Mouse (Mus musculus): Measurements from ENCODE around the gene Hes1. TPM values are rescaled to one million over a fixed set of nuclear protein-coding genes. Genes with fewer than 3 reads are reported as not detected.
A peak's percentile ranks its signal among the peaks of the same experiment; 100 is the strongest.

Gene Hes1
- polyA plus RNA-seq (2012; rRNA removed) = 135 and 295 TPM in 2 replicates

GRCm38 (mm10) chr16:30063984-30064453 lies at the start of gene Hes1:
Hes1 (plus strand) TSS chr16:30064384.
- H3K36me3 ChIP-seq (ENCODE audit: control insufficient read depth, insufficient read depth, low read length) = peaks cover 7% of the 10 kb centered on the region
- WGBS = under 1% methylated on average over 57 of the region's 57 CpGs
- peak within 1 kb of the TSS; percentile 93 for H3K27ac ChIP-seq (ENCODE audit: insufficient read depth, low read depth, low read length)
- TF ChIP-seq POLR2A (IDR thresholded peaks at IDR 0.05; ENCODE audit: low read depth, low read length) = no peak
- no peak for TF ChIP-seq CTCF (IDR thresholded peaks at IDR 0.05; ENCODE audit: extremely low read depth, insufficient read length, insufficient replicate concordance, low read depth, low read length)
- no peaks in the 10 kb centered on the region for H3K27me3 ChIP-seq (ENCODE audit: control insufficient read depth, insufficient read depth, low read length)
- peak within 1 kb of the TSS; percentile 91 for H3K4me3 ChIP-seq (ENCODE audit: low read depth, low read length)
- peaks cover 9% of the 10 kb centered on the region for H3K4me1 ChIP-seq (ENCODE audit: control insufficient read depth, insufficient read depth, insufficient read length, low read length)

GRCm38 (mm10) chr16:30016064-30016463 lies 48.1 kb upstream of the Hes1 start:
- no peak overlapping the region for H3K27ac ChIP-seq (ENCODE audit: insufficient read depth, low read depth, low read length)
- WGBS = 87% methylated on average over 3 of the region's 3 CpGs
- no peaks in the 10 kb centered on the region for H3K27me3 ChIP-seq (ENCODE audit: control insufficient read depth, insufficient read depth, low read length)
- no peak for TF ChIP-seq CTCF (IDR thresholded peaks at IDR 0.05; ENCODE audit: extremely low read depth, insufficient read length, insufficient replicate concordance, low read depth, low read length)
- H3K4me1 ChIP-seq (ENCODE audit: control insufficient read depth, insufficient read depth, insufficient read length, low read length) = peaks cover 5% of the 10 kb centered on the region; the same call in 1 of the 2 replicates
- no peak overlapping the region for H3K4me3 ChIP-seq (ENCODE audit: low read depth, low read length)
- no peaks in the 10 kb centered on the region for H3K36me3 ChIP-seq (ENCODE audit: control insufficient read depth, insufficient read depth, low read length)

GRCm38 (mm10) chr16:30020124-30020523 lies 44.1 kb upstream of the Hes1 start:
- H3K27ac ChIP-seq (ENCODE audit: insufficient read depth, low read depth, low read length) = no peak overlapping the region
- TF ChIP-seq POLR2A (IDR thresholded peaks at IDR 0.05; ENCODE audit: low read depth, low read length) (no peak), CTCF (IDR thresholded peaks at IDR 0.05; ENCODE audit: extremely low read depth, insufficient read length, insufficient replicate concordance, low read depth, low read length) (no peak)
- WGBS = 75% methylated on average over 13 of the region's 13 CpGs

GRCm38 (mm10) chr16:30022352-30022751 lies 41.8 kb upstream of the Hes1 start:
- Histone ChIP-seq H3K4me1 (ENCODE audit: control insufficient read depth, insufficient read depth, insufficient read length, low read length) (peaks cover 3% of the 10 kb centered on the region; the same call in 1 of the 2 replicates), H3K27me3 (ENCODE audit: control insufficient read depth, insufficient read depth, low read length) (no peaks in the 10 kb centered on the region), H3K27ac (ENCODE audit: insufficient read depth, low read depth, low read length) (no peak overlapping the region), H3K4me3 (ENCODE audit: low read depth, low read length) (no peak overlapping the region), H3K36me3 (ENCODE audit: control insufficient read depth, insufficient read depth, low read length) (no peaks in the 10 kb centered on the region)
- TF ChIP-seq POLR2A (IDR thresholded peaks at IDR 0.05; ENCODE audit: low read depth, low read length) = no peak
- no peak for TF ChIP-seq CTCF (IDR thresholded peaks at IDR 0.05; ENCODE audit: extremely low read depth, insufficient read length, insufficient replicate concordance, low read depth, low read length)
- WGBS = 88% methylated on average over 6 of the region's 6 CpGs

More at GRCm38 (mm10) chr16:30020124-30020523, 44.1 kb upstream of the Hes1 start:
- Histone ChIP-seq H3K27me3 (ENCODE audit: control insufficient read depth, insufficient read depth, low read length) (no peaks in the 10 kb centered on the region), H3K36me3 (ENCODE audit: control insufficient read depth, insufficient read depth, low read length) (no peaks in the 10 kb centered on the region), H3K4me3 (ENCODE audit: low read depth, low read length) (no peak overlapping the region), H3K4me1 (ENCODE audit: control insufficient read depth, insufficient read depth, insufficient read length, low read length) (peaks cover 3% of the 10 kb centered on the region; the same call in 1 of the 2 replicates)

- Histone ChIP-seq H3K4me3 (ENCODE audit: low read depth, low read length) (no peak overlapping the region), H3K36me3 (ENCODE audit: control insufficient read depth, insufficient read depth, low read length) (no peaks in the 10 kb centered on the region), H3K27ac (ENCODE audit: insufficient read depth, low read depth, low read length) (no peak overlapping the region), H3K4me1 (ENCODE audit: control insufficient read depth, insufficient read depth, insufficient read length, low read length) (peaks cover 3% of the 10 kb centered on the region; the same call in 1 of the 2 replicates), H3K27me3 (ENCODE audit: control insufficient read depth, insufficient read depth, low read length) (no peaks in the 10 kb centered on the region)
- WGBS = 89% methylated on average over 16 of the region's 16 CpGs
- no peak for TF ChIP-seq CTCF (IDR thresholded peaks at IDR 0.05; ENCODE audit: extremely low read depth, insufficient read length, insufficient replicate concordance, low read depth, low read length)
- TF ChIP-seq POLR2A (IDR thresholded peaks at IDR 0.05; ENCODE audit: low read depth, low read length) = no peak
These were observed 41.0 kb upstream of the Hes1 start for GRCm38 (mm10) chr16:30022890-30023797.

GRCm38 (mm10) chr16:30024681-30025262 lies 39.4 kb upstream of the Hes1 start:
- Histone ChIP-seq H3K27ac (ENCODE audit: insufficient read depth, low read depth, low read length) (no peak overlapping the region), H3K4me1 (ENCODE audit: control insufficient read depth, insufficient read depth, insufficient read length, low read length) (peaks cover 3% of the 10 kb centered on the region; the same call in 1 of the 2 replicates), H3K27me3 (ENCODE audit: control insufficient read depth, insufficient read depth, low read length) (no peaks in the 10 kb centered on the region), H3K36me3 (ENCODE audit: control insufficient read depth, insufficient read depth, low read length) (no peaks in the 10 kb centered on the region), H3K4me3 (ENCODE audit: low read depth, low read length) (no peak overlapping the region)
- WGBS = 51% methylated on average over 9 of the region's 9 CpGs
- no peak for TF ChIP-seq CTCF (IDR thresholded peaks at IDR 0.05; ENCODE audit: extremely low read depth, insufficient read length, insufficient replicate concordance, low read depth, low read length)
- TF ChIP-seq POLR2A (IDR thresholded peaks at IDR 0.05; ENCODE audit: low read depth, low read length) = no peak

- 86% methylated on average over 6 of the region's 6 CpGs for WGBS
- TF ChIP-seq CTCF (IDR thresholded peaks at IDR 0.05; ENCODE audit: extremely low read depth, insufficient read length, insufficient replicate concordance, low read depth, low read length) (no peak), POLR2A (IDR thresholded peaks at IDR 0.05; ENCODE audit: low read depth, low read length) (no peak)
- no peak overlapping the region for H3K27ac ChIP-seq (ENCODE audit: insufficient read depth, low read depth, low read length)
These were observed 36.0 kb upstream of the Hes1 start for GRCm38 (mm10) chr16:30028184-30028583.

More at GRCm38 (mm10) chr16:30028184-30028583, 36.0 kb upstream of the Hes1 start:
- Histone ChIP-seq H3K4me1 (ENCODE audit: control insufficient read depth, insufficient read depth, insufficient read length, low read length) (peaks cover 3% of the 10 kb centered on the region; the same call in 1 of the 2 replicates), H3K4me3 (ENCODE audit: low read depth, low read length) (no peak overlapping the region), H3K27me3 (ENCODE audit: control insufficient read depth, insufficient read depth, low read length) (no peaks in the 10 kb centered on the region), H3K36me3 (ENCODE audit: control insufficient read depth, insufficient read depth, low read length) (no peaks in the 10 kb centered on the region)

Data from small intestine, adult 2 months (tissue).